In the genomic region with DNA sequence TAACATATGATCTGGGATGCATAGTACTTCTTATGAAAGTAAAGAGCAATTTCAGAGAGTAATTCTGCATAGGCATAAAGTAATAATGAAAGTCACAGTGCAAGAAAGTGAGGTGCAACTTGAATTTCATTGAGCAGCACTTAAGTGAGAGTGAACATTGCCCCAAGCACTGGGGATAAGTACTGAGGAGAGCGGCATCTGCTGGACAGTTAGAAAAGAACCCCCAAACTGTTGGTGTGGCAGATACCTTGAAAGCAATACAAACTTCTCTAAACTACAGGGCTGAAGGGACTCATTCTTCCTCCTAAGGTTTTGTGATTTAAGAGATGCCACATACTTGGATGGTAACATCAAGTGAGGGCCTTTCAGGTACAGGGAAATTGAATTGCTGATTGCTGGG, we compare ENCODE assay signal across 20 mouse cellular contexts. TPM values are rescaled to one million over a fixed set of nuclear protein-coding genes. Genes with fewer than 3 reads are reported as not detected.
DNase-seq lines count a peak whose midpoint lies in the region; ATAC-seq and TF ChIP-seq lines count a peak whose summit lies in the region.
"Had no signal": no experiment of that assay in that cellular context is flagged by ENCODE, and none has a peak within 500 bp of the region (broad histone marks: within the 10 kb centered on the region; RNA-seq: fewer than 3 reads in every experiment).

No protein-coding gene starts in this region.

- H3K27me3 ChIP-seq in embryonic facial prominence, embryonic 14.5 days (replicated peaks; ENCODE audit: control insufficient read depth, insufficient read depth, low read length): no peaks in the 10 kb centered on the region
- H3K27me3 ChIP-seq: embryonic facial prominence, embryonic 13.5 days; forebrain, embryonic 13.5 days; heart, embryonic 15.5 days; neural tube, embryonic 15.5 days had no signal

- no peak overlapping the region for H3K4me2 ChIP-seq in embryonic facial prominence, embryonic 14.5 days (ENCODE audit: low read depth, low read length)
- H3K4me2 ChIP-seq: embryonic facial prominence, embryonic 13.5 days; forebrain, embryonic 13.5 days; heart, embryonic 15.5 days; liver, embryonic 11.5 days; neural tube, embryonic 15.5 days had no signal

- TF ChIP-seq CTCF in gastrocnemius, adult 2 months (IDR thresholded peaks at IDR 0.05): peak; percentile 44; the same call in 1 of the 2 replicates
- TF ChIP-seq CTCF in left cerebral cortex, adult 2 months (IDR thresholded peaks at IDR 0.05): peak; percentile 31

- intact Hi-C loops in gastrocnemius, adult 2 months (cut with DNase I): no loop called here
- intact Hi-C loops in left cerebral cortex, adult 2 months (cut with DNase I): loop anchor here (5.0 to 10.0 kb wide), 2 partner anchors 330 to 603 kb away; no protein-coding TSS in a partner anchor
- intact Hi-C loops in left cerebral cortex, postnatal 4 days (cut with DNase I): no loop called here

- H3K9ac ChIP-seq in embryonic facial prominence, embryonic 14.5 days (ENCODE audit: low read depth, low read length): no peak overlapping the region
- H3K9ac ChIP-seq: embryonic facial prominence, embryonic 13.5 days; forebrain, embryonic 13.5 days; heart, embryonic 15.5 days; neural tube, embryonic 15.5 days had no signal

- H3K4me3 ChIP-seq in gastrocnemius, adult 2 months: no peak overlapping the region
- H3K4me3 ChIP-seq in left cerebral cortex, adult 2 months: no peak overlapping the region
- H3K4me3 ChIP-seq in embryonic facial prominence, embryonic 14.5 days (ENCODE audit: low read depth, low read length): no peak overlapping the region
- H3K4me3 ChIP-seq: embryonic facial prominence, embryonic 13.5 days; forebrain, embryonic 13.5 days; heart, embryonic 15.5 days; neural tube, embryonic 15.5 days had no signal

- no peak for DNase-seq in gastrocnemius, adult 2 months
- no peak for DNase-seq in gastrocnemius, adult 8-10 months (ENCODE audit: low spot score in 2 of 2)
- DNase-seq in left cerebral cortex, adult 2 months (ENCODE audit: extremely low spot score in 1 of 2, low spot score in 2 of 2): no peak
- DNase-seq in left cerebral cortex, postnatal 4 days: no peak
- DNase-seq in ES-CJ7 (ENCODE audit: low read depth, low spot score) (peak; percentile 9), adipocyte (ENCODE audit: low spot score) (no peak)
- DNase-seq in embryonic facial prominence, embryonic 14.5 days (ENCODE audit: low spot score): peak; percentile 2
- DNase-seq: cerebellum, adult 18-20 months; gastrocnemius, postnatal 36 days; lung, postnatal 4 days had no signal

- H3K36me3 ChIP-seq in embryonic facial prominence, embryonic 14.5 days (ENCODE audit: control insufficient read depth, insufficient read depth, low read length): no peaks in the 10 kb centered on the region
- H3K36me3 ChIP-seq: embryonic facial prominence, embryonic 13.5 days; heart, embryonic 15.5 days; neural tube, embryonic 15.5 days had no signal

- ATAC-seq in embryonic facial prominence, embryonic 14.5 days (ENCODE audit: low read depth): no peak
- ATAC-seq: CD4-positive, CD25-positive, alpha-beta regulatory T cell, adult 4 months; forebrain, embryonic 13.5 days; midbrain, embryonic 16.5 days had no signal

- no peaks in the 10 kb centered on the region for H3K4me1 ChIP-seq in embryonic facial prominence, embryonic 14.5 days (ENCODE audit: control insufficient read depth, insufficient read depth, low read length)
- H3K4me1 ChIP-seq: embryonic facial prominence, embryonic 13.5 days; forebrain, embryonic 13.5 days; heart, embryonic 15.5 days; neural tube, embryonic 15.5 days had no signal

- H3K27ac ChIP-seq in gastrocnemius, adult 2 months: no peak overlapping the region
- H3K27ac ChIP-seq in left cerebral cortex, adult 2 months: no peak overlapping the region
- H3K27ac ChIP-seq in embryonic facial prominence, embryonic 14.5 days (replicated peaks; ENCODE audit: low read depth, low read length): no peak overlapping the region
- H3K27ac ChIP-seq: embryonic facial prominence, embryonic 13.5 days; forebrain, embryonic 13.5 days; heart, embryonic 15.5 days; neural tube, embryonic 15.5 days had no signal

- H3K9me3 ChIP-seq in embryonic facial prominence, embryonic 14.5 days (ENCODE audit: control insufficient read depth, low read length): no peaks in the 10 kb centered on the region
- H3K9me3 ChIP-seq: embryonic facial prominence, embryonic 13.5 days; forebrain, embryonic 13.5 days; heart, embryonic 15.5 days; neural tube, embryonic 15.5 days had no signal

- 8% methylated on average over 1 of the region's 1 CpGs for WGBS in embryonic facial prominence, embryonic 14.5 days

RNA-seq across cellular contexts. Expression of gene Olfr1322, which starts 56.4 kb away (rescaled TPM):
- not detected for total RNA-seq in gastrocnemius, adult 2 months (2021)
- total RNA-seq in gastrocnemius, adult 8-10 months (2022): not detected
- not detected for total RNA-seq in left cerebral cortex, adult 2 months (2021)
- total RNA-seq in left cerebral cortex, postnatal 4 days (2021): not detected
- polyA plus RNA-seq in embryonic facial prominence, embryonic 14.5 days (2014; fragmentation: Nextera tagmentation; extraction: Ambion mirVana): not detected in 2 replicates
- total RNA-seq: adrenal gland, postnatal 36 days; gastrocnemius, postnatal 36 days had no signal
- polyA plus RNA-seq: embryonic facial prominence, embryonic 13.5 days; forebrain, embryonic 13.5 days; heart, embryonic 15.5 days; large intestine, adult 2 months; liver, embryonic 11.5 days; midbrain, embryonic 16.5 days; neural tube, embryonic 15.5 days; thymus, postnatal 0 days had no signal

Comparison
In these comparisons a context has a peak if more than half of its experiments do, and no peak if none do; other contexts are left out.
1. DNase-seq: peak in ES-CJ7 (single experiment) and embryonic facial prominence, embryonic 14.5 days (single experiment); none in gastrocnemius, adult 2 months (single experiment), gastrocnemius, adult 8-10 months (0 of 2), left cerebral cortex, adult 2 months (0 of 2), left cerebral cortex, postnatal 4 days (single experiment) and adipocyte (single experiment).